ENCODE assay signal across 8 mouse cellular contexts in genomic region chr11:117930781-117931338, GRCm38 (mm10). TPM values are rescaled to one million over a fixed set of nuclear protein-coding genes. Genes with fewer than 3 reads are reported as not detected.
DNase-seq lines count a peak whose midpoint lies in the region; ATAC-seq lines count a peak whose summit lies in the region.

No protein-coding gene starts in this region.

- no peaks in the 10 kb centered on the region for H3K36me3 ChIP-seq in megakaryocyte, embryonic 14.5 days (replicated peaks; ENCODE audit: low read length)
- no peaks in the 10 kb centered on the region for H3K36me3 ChIP-seq in embryonic facial prominence, embryonic 10.5 days (replicated peaks)
- no peaks in the 10 kb centered on the region for H3K36me3 ChIP-seq in heart, embryonic 13.5 days

- peak; percentile 85 for DNase-seq in embryonic facial prominence, embryonic 10.5 days (ENCODE audit: low spot score)
- DNase-seq in layer of hippocampus, postnatal 36 days = peak; percentile 29 to 45
- peak; percentile 70 to 81 for DNase-seq in lung, postnatal 4 days
- DNase-seq in skeletal muscle tissue, adult 2 months (ENCODE audit: low read depth, low spot score) = peak; percentile 74
- no peak for DNase-seq in cerebellum, adult 8-10 months

- no peak for ATAC-seq in megakaryocyte, adult 5-6 weeks (ENCODE audit: poor library complexity, severe bottlenecking)
- no peak for ATAC-seq in heart, embryonic 13.5 days (ENCODE audit: extremely low read depth, insufficient number of reproducible peaks, low FRiP score, low TSS enrichment)

- peak overlapping the region; percentile 78 for H3K4me2 ChIP-seq in heart, embryonic 13.5 days

- H3K9me3 ChIP-seq in megakaryocyte, embryonic 14.5 days = no peaks in the 10 kb centered on the region
- H3K9me3 ChIP-seq in embryonic facial prominence, embryonic 10.5 days = no peaks in the 10 kb centered on the region
- H3K9me3 ChIP-seq in heart, embryonic 13.5 days = no peaks in the 10 kb centered on the region

- H3K4me3 ChIP-seq in megakaryocyte, embryonic 14.5 days (replicated peaks) = peak overlapping the region; percentile 81
- peak overlapping the region; percentile 66 for H3K4me3 ChIP-seq in embryonic facial prominence, embryonic 10.5 days
- peak overlapping the region; percentile 49 for H3K4me3 ChIP-seq in heart, embryonic 13.5 days

- H3K9ac ChIP-seq in heart, embryonic 13.5 days = peak overlapping the region; percentile 73

- H3K27me3 ChIP-seq in megakaryocyte, embryonic 14.5 days (replicated peaks) = peaks cover 25% of the 10 kb centered on the region
- peaks cover 70% of the 10 kb centered on the region for H3K27me3 ChIP-seq in embryonic facial prominence, embryonic 10.5 days (replicated peaks; ENCODE audit: low read depth, poor library complexity, severe bottlenecking)
- peaks cover 49% of the 10 kb centered on the region for H3K27me3 ChIP-seq in heart, embryonic 13.5 days (replicated peaks)

- H3K27ac ChIP-seq in embryonic facial prominence, embryonic 10.5 days (replicated peaks) = peak overlapping the region; percentile 83
- no peak overlapping the region for H3K27ac ChIP-seq in heart, embryonic 13.5 days (replicated peaks)

- 2% methylated on average over 48 of the region's 48 CpGs for WGBS in embryonic facial prominence, embryonic 10.5 days
- under 1% methylated on average over 48 of the region's 48 CpGs for WGBS in heart, embryonic 13.5 days

- peaks cover 80% of the 10 kb centered on the region for H3K4me1 ChIP-seq in megakaryocyte, embryonic 14.5 days
- peaks cover 59% of the 10 kb centered on the region for H3K4me1 ChIP-seq in embryonic facial prominence, embryonic 10.5 days
- H3K4me1 ChIP-seq in heart, embryonic 13.5 days = peaks cover 52% of the 10 kb centered on the region

RNA-seq across cellular contexts. Expression of gene Socs3, which starts 39.0 kb away (rescaled TPM):
- 54.8 and 75.2 TPM in 2 replicates for polyA plus RNA-seq in megakaryocyte, embryonic 14.5 days (2012; ENCODE audit: insufficient read depth, low replicate concordance)
- 2.0 and 3.1 TPM in 2 replicates for total RNA-seq in megakaryocyte, adult 5-6 weeks (2015)
- total RNA-seq in megakaryocyte, adult 5-6 weeks (2017) = 3.2 and 5.1 TPM in 2 replicates
- 13.6 and 16.7 TPM in 2 replicates for polyA plus RNA-seq in embryonic facial prominence, embryonic 10.5 days (2016; fragmentation: Nextera tagmentation; extraction: Ambion mirVana)
- 4.9 and 8.5 TPM in 2 replicates for polyA plus RNA-seq in heart, embryonic 13.5 days (2015; fragmentation: Nextera tagmentation; extraction: Ambion mirVana)
- 1 to 10 TPM; 1.3 to 1.4 TPM for total RNA-seq in layer of hippocampus, postnatal 36 days (2021)

RNA-seq across cellular contexts. Expression of gene Pgs1, which starts 55.2 kb away (rescaled TPM):
- polyA plus RNA-seq in megakaryocyte, embryonic 14.5 days (2012; ENCODE audit: insufficient read depth, low replicate concordance) = 16.0 and 43.0 TPM in 2 replicates
- total RNA-seq in megakaryocyte, adult 5-6 weeks (2015) = 18.7 and 22.4 TPM in 2 replicates
- 26.7 and 27.2 TPM in 2 replicates for total RNA-seq in megakaryocyte, adult 5-6 weeks (2017)
- 43.5 and 44.6 TPM in 2 replicates for polyA plus RNA-seq in embryonic facial prominence, embryonic 10.5 days (2016; fragmentation: Nextera tagmentation; extraction: Ambion mirVana)
- 25.7 and 26.6 TPM in 2 replicates for polyA plus RNA-seq in heart, embryonic 13.5 days (2015; fragmentation: Nextera tagmentation; extraction: Ambion mirVana)
- total RNA-seq in layer of hippocampus, postnatal 36 days (2021) = 10 to 100 TPM; 75.1 to 79.4 TPM

RNA-seq across cellular contexts. Expression of gene Tha1, which starts 57.6 kb away (rescaled TPM):
- 6.0 and 6.4 TPM in 2 replicates for polyA plus RNA-seq in megakaryocyte, embryonic 14.5 days (2012; ENCODE audit: insufficient read depth, low replicate concordance)
- total RNA-seq in megakaryocyte, adult 5-6 weeks (2015) = 1.4 and 1.8 TPM in 2 replicates
- 0.89 and 1.1 TPM in 2 replicates for total RNA-seq in megakaryocyte, adult 5-6 weeks (2017)
- polyA plus RNA-seq in embryonic facial prominence, embryonic 10.5 days (2016; fragmentation: Nextera tagmentation; extraction: Ambion mirVana) = 2.5 and 3.1 TPM in 2 replicates
- polyA plus RNA-seq in heart, embryonic 13.5 days (2015; fragmentation: Nextera tagmentation; extraction: Ambion mirVana) = 4.6 and 5.4 TPM in 2 replicates
- 1 to 10 TPM; 3.0 to 3.8 TPM for total RNA-seq in layer of hippocampus, postnatal 36 days (2021)
